Mouse (Mus musculus): Measurements from ENCODE around the gene Rab3il1. TPM values are rescaled to one million over a fixed set of nuclear protein-coding genes. Genes with fewer than 3 reads are reported as not detected.

Gene Rab3il1
- polyA plus RNA-seq, 2 experiments from 2014 or later: 1.2 TPM; not detected in 1

DNA sequence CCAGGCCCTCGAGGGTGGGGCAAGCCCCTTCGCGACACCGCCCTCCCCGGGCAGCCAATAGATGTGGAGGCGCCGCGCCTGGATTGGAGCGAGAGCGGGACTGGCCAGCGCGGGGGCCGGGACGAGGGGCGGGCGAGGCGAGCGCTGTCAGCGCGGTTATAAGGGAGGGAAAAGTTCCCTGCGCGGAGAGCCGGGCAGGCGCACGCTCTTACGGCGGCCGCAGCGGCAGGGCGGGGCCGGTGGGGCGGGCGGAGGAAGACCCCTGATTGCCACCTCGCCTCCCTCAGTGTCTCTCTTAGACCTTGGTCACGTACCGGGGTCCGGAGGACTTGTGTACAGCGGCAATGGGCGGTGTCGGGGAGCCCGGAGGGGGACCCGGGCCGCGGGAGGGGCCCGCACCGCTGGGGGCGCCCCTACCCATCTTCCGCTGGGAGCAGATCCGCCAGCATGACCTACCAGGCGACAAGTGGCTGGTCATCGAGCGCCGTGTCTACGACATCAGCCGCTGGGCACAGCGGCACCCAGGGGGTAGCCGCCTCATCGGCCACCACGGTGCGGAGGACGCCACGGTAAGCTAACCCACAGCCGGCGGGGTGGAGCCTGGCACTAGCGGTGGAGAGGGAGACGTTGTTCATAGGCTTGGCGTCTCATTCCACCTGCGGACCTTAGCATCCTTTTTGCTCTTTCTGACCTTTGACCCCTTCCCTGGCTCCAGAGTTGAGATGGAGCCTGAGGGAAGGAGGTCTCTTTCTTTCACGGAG is 40.1 kb downstream of the Rab3il1 start, which contains the start of gene Fads3:
Gene Fads3 (plus strand): TSS at position 182 of the 761 bp plus-strand sequence.
- no peak for ATAC-seq

DNA sequence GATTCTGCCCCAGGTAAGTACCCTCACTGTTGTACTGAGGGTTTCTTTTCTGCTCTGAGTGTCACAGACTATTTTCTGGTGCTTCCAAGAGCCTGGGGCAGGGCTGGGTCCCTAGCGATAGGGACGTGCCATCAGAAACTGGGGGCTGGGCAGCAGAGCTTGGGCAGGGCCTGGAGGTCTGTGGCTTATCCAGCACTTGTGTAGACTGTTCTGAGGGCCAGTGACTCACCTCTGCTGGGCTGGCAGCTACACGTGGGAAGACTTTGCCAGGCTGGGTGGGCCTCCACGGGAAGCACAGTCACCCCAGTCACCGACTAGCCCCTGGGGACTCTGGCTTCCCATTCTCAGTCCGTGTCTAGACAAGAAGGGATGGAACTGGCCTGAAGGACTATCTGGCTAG is 40.8 kb downstream of the Rab3il1 start:
- no peak for ATAC-seq

DNA sequence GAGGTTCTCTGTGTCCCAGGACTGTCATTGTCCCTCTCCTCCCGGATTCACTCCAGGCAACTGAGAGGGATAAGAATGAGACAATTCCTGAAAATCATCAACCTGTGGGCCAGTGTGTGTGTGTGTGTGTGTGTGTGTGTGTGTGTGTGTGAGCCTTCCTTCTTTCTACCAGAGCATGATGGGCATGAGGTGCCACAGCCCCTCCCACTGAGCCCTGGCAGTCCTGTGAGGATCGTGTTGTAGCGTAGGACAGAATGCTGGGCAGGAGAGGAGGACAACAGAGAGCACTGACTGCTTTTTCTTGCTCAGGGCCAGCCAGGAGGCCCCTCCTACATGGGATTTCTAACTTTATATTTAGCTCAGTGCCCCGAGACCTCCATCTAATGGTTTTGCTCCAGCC is 41.3 kb downstream of the Rab3il1 start:
- no peak for ATAC-seq

DNA sequence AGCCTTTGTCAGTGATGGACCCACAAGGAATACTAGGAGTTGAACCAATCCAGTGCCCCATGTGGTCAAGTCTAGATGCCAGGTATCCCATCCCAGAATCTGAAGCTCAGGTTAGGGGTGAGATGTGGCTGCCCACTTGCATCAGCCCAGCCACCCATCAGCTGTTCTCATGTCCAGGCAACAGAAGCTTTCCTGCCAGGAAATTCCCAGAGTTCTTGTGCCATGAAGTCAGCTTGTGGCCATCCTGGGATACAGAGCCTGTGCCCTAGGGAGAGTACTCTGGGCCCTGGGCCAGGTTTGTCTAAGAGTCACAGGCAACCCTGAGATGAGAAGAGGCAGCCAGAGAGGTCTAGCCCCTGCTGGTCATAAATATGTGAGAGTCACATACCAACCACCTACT is 42.2 kb downstream of the Rab3il1 start:
- no peak for ATAC-seq

DNA sequence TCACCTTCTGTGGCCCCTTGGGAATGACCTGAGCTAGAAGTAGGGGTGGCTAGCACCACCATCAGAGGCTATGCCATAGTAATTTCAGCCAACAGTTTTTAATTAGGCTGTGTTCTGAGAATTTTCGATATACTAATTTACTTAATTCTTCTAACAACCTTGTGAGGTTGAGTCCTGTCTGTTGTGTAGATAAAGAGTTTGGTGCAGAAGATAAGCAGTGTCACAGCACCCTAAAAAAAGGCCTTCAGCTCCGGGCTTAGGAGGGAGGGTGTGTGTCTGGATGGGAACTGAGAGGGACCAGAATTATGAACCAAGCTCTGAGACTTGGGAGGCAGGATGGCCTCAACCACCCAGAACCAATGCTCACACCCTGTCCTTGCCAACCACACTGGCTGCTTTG is 44.2 kb downstream of the Rab3il1 start:
- no peak for ATAC-seq

DNA sequence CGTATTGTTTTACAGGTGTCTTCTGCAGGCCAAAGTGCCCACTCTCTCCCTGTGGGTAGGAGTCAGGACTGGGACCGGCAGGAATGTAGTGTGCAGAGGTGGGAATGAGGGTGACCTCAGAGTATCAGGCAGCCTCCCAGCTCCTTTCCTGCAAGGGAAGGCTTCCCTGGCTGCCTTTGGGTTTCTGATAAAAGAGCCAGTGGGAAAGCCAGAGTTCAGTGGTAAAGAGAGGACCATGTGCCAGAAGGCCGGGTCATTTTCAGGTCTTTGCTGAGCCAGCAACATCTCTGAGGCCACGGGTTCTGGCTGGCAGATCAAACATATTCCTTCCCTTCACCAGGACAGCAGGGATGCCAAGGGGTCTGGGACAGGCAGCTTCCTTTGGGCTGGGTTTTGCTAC is 44.9 kb downstream of the Rab3il1 start:
- ATAC-seq: no peak

DNA sequence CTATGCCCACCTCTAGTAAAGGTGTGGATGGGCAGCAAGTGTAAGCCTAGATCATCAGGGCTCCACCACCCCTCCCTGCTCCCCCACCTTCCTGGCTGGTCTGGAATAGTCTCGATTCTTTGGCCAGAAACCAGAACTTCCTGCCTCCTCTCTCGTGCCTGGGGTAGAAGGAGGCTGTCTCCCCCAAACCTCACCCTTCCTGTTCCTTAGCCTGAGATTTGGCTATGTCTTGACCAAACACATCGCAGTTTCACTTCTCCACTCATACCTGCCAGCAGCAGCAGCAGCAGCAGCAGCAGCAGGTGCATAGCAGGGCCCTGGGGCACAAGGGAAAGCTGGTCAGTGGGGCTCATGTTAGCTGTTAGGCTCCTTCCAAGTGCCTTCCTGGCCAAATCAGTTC is 45.5 kb downstream of the Rab3il1 start:
- ATAC-seq: no peak

DNA sequence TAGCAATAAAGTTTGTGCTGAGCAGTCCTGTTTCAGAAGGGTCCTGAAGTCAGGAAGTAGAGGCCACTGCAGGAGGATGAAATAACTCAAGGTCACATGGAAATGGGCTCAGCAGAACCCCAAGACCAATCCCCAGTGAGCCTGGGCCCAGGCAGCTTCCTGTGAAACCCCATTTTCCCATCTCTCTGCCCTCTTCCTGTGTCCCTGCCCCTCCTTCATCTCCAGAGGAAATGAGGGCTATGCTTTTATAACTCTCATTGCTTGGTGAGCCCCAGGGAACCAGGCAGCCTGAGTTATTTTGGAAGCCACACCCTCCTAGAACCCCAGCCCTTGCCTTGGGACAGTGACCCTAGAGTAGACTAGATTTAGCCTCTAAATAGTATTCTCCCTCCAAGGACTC is 48.1 kb downstream of the Rab3il1 start:
- no peak for ATAC-seq

DNA sequence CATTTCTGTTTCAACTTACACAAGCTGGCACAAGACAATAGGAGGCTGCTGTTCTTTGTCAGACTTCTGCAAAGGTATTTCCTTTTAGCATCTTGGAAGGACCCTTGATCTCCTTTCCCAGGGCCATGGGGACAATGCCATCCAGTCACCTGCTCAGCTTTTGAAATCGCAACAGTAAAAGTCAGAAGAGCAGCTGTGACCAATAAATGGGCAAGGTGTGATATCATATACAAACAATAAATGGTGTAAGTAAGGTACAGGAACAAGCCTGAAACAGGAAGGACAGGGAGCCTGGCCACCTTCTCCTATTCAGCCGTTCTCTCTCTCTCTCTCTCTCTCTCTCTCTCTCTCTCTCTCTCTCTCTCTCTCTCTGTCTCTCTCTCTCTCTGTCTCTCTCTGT is 49.0 kb downstream of the Rab3il1 start:
- no peak for ATAC-seq

DNA sequence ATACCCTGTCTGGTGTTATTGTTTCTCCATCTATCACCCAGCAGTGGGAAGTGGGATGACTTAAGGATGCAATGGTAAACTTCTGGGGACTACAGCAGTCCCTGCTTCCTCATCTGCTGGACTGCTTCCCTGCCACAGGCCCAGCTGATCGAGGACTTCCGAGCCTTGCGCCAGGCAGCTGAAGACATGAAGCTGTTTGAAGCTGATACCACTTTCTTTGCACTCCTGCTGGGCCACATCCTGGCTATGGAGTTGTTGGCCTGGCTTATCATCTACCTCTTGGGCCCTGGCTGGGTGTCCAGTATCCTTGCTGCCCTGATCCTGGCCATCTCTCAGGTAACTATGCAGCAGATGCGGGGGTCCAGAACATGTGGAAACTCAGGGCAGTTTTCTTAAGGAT is 51.2 kb downstream of the Rab3il1 start:
- no peak for ATAC-seq

DNA sequence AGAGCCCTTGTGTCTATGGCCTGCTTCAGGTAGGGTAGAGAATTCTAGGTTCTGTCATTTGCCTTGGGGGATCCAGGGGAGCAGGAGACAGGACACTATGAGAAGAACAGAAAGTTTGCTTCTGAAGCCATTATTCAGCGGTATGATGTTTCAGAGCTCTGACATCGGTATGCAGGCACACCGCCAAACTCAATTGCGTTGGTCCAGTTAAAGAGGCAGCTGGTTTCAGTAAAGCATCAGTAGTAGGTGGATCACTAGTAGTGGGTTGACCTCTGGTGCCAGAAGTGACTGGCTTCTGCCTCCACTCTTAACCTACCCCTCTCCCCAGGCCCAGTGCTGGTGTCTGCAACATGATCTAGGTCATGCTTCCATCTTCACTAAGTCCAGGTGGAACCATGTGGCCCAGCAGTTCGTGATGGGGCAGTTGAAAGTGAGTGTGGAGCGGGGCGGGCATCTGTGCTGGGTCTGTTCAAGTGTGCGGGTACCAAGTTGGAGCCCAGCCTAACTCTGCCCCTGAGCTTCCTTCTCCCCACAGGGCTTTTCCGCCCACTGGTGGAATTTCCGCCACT is 52.3 kb downstream of the Rab3il1 start:
- ATAC-seq: no peak

DNA sequence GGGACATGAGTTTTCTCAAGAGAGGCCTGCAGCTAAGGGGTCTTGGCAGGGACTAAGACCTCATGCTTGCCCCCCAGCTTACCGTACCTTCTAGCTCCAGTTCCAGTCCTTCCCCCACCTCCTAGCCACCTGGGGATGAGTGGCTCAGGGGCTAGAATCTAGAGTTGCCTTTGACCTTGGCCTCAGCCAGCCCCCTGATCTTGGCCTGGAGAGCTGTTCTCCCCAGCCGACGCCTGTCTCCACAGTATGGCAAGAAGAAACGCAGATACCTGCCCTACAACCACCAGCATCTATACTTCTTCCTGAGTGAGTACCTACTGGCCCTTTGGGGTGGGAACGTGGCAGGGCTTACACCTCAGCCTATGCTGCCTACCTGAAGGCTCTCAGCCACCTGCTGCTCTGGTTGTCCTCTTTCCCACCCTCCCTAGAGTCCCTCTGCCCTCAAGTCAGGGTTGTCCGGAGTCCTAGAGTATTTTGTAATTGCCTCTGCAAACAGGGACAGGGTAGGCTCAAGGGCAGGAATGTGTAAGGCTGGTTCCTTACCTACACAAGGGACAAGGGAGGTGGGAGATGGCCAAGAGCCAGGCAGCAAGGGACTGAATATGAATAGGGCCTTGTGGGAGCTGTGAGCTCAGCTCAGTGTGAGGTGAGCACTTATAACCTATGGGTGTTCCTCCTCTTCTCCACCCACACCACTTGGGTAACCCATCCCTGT is 53.0 kb downstream of the Rab3il1 start:
- no peak for ATAC-seq

DNA sequence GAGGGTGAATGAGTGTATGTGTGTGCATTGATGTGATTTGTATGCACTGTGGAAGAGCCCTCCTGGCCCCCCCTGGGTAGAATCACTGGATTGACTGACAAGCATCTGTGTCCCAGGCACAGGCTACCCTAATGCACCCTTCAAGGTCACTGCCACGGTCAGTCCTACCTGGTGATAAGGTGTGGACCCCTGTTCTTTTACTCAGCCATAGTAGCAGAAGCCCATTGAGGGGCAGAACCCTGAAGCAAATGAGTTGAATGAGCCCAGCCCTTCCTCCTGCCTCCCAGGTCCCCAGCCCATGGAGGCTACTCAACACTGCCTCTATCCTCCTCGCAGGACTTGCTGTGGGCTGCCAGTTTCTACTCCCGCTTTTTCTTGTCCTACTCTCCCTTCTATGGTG is 53.8 kb downstream of the Rab3il1 start:
- ATAC-seq: no peak

DNA sequence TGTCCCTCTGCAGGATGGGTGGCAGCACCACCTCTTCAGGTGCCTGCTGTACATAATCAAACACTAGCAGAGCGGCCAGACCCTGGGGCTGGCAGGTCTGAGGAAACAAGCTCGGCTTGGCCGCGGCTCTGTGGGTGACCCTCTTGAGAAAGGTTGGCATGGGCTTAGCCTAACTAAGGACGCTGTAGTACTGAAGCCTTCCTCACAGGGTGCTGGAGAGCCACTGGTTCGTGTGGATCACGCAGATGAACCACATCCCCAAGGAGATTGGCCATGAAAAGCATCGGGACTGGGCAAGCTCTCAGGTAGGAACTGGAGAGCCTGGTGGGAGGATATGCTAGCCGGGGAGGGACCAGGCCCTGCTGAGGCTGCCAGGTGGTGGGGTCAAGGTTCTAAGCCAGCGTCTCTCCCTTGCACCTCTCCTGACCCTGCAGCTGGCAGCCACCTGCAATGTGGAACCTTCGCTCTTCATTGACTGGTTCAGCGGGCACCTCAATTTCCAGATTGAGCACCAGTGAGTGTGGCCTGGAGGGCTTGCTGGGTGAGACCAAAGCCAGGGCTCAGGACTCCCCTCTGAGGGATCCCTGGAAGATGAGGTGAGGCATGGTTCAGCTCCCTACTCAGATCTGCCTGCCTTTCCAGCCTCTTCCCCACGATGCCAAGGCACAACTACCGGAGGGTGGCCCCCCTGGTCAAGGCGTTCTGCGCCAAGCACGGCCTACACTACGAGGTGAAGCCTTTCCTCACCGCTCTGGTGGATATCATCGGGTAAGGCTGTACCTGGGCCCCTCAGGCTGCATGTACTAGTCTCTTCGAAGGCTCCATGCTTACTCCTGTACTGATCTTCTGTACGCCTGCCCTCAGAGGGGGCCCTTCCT is 54.6 kb downstream of the Rab3il1 start:
- ATAC-seq: no peak

DNA sequence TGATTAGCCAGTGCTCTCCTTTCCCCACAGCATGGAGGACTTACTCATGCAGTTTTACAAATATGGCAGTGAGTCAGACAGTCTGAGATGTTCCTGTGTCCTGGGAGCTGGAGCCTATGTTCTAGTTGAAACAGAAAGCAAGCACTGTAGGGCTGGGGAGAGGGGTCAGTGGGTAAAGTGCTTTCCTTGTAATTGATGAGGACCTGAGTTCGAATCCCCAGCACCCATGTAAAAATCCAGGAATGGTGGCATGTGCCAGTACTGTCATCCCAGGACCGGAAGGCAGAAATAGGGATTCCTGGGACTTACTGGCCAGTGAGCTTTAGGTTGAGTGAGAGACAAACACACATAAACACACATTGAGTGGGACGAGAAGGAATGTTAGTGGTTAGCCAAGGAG is 55.2 kb downstream of the Rab3il1 start:
- no peak for ATAC-seq

DNA sequence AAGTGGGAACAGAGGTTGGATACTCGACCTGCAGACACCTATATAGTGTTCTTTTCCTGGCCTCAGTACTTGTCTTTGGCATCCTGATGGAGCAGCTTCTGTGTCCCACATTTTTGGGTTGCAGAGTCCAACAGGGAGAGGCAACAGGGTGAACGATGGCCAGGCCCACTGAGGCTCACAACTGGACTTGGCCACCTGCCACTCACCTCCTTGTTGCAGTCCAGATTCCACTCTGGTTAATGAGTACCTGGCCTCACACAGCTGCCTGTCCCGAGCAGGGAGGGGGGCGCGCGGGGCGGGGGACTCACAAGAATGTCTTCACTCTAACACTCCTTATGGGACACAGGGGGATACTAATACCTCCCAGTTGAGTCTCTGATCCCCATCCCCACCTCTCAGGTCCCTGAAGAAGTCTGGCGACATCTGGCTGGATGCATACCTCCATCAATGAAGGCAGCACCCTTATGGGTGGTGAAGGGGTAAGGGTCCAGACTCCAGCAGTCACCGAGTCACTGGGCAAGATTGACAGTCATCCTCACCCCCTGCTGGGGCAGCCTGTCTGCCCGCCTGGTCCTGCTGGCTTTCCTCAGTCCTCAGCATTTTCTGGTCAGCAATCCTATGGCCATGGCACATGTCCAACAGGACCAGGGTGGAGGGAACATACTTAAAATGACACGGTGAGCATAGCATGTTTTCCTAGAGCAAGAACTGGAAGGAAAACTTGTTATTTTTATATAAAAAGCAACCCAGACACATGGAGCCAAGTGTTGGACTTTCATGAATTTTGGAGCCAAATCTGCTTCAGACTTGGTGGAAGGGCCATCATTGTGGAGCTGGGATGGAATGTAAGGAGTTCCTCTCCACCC is 56.2 kb downstream of the Rab3il1 start:
- no peak for ATAC-seq

DNA sequence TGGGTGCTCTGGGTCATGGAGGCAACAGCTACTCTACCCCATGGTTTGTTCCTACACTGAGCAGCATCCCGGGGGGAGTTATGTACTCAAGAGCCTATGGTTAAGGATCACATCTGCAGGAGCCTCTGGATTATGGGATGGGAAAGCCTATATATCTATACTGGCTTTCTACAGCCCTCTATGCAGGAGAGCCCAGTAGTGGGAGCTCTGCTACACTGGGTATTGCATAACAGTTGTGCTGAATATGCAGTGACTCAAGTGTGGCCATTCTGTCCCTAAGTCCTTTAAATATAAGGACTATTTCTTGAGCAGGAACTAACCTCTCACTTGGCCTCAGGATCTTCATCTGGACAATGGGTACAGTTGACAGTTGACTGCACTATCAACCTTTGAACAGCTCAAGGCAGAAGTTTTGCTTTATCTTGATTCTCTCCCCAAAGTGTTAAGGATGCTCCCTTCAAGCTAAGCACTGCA is 56.9 kb downstream of the Rab3il1 start:
- no peak for ATAC-seq

DNA sequence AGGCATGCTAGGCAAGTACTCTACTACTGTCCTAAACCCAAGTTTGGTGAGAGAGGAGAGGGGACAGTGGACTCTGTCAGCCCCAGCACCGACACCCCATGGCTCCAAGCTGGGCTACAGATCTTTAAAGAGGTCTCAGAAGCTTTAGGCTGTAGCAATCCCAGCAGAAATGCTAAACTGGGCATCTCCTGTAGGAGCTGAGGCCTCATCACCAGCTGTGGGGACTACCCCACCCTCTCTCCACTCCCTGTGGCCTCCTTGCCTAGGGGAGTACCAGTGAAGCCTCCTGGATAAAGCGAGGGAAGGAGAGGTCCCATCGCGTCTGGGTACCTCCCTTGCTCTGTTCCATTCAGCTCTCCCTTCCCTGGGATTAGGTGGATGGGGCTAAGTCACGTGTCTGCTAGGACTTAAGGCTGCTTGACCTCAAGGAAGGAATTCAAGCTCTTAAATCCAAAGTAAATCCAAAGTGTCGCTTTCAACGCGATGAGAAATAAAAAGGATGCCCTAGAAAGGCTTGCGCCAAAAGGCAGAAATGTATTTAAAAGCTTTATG is 57.5 kb downstream of the Rab3il1 start:
- no peak for ATAC-seq

DNA sequence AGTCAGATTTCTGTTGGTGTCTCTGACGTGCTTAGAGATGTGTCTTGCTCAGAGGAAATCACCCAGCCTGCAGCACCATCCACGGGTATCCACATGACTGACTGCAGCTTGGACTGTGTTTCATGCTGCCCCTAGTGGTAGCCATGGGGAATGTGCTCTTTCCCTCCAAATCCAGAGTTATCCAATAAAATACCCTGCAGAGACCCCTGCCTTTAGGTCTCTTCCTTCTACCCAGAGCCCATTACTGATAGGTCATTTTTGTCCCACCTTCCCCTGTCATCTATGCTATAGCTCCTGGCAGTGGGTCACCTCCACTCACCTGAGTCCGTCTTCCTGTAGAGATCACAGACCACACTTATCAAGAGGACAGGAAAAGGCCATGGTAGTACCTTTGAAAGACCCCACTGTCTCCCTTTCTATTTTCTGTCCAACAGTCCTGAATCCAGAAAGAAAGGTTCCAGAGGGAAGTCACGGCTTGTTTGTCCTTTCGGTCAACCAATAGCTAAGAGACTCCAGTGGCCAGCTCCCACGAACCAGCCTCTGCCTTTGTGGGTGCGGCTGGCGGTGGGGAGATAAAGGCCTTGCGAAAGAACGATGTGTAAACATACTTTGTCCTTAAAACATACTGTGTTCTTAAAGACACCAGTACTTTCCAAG is 58.6 kb downstream of the Rab3il1 start:
- ATAC-seq: no peak

DNA sequence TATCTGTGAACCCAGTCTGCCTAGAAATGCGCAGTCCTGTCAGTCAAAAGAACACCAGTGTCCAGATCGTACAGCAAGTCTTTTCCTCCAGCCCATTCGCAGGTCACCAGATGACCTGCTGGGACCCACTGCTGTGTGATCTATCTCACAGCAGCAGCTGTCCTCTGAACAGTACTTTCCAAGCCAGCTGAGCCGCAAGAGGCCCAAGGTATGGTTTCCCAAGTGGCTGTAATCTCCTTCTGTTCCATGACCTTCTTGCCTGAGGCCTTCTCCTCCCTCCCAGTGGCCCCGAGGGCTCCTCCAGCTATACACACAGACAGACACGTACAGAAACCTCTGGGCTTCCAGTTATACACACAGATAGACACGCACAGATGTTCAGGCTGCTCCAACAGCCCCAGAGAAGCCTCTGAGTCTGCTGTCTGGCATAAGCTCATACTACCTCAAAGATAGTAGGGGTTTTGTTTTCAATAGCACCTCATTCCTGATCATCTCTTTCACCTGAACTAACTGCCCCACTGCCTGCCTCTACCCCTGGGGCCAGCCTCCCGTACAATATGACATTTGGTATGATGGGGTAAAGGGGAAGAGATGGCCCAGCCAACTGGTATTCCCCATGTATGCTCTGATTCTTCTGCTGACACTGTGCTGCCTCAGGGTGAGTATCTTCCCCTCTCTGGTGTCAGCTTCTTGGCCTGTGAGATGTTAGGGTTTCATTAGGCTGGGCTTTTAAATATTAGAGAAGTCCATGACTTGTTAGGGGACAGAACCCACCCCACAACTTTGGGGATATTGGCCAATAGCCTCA is 59.5 kb downstream of the Rab3il1 start:
- no peak for ATAC-seq

Data from activated CD4-positive, CD25-positive, alpha-beta regulatory T cell, adult 4 months (primary cell).